Mouse (Mus musculus): Measurements from ENCODE around the gene Bicd2.

GRCm38 (mm10) chr13:49367657-49368440 lies 26.5 kb downstream of the Bicd2 start:
- TF ChIP-seq CTCF (IDR thresholded peaks at IDR 0.05; ENCODE audit: borderline replicate concordance, control insufficient read depth, extremely low read depth, insufficient read depth, low read length, poor library complexity) (no peak), POLR2A (IDR thresholded peaks at IDR 0.05; ENCODE audit: control insufficient read depth, extremely low read depth, insufficient read depth, low read length, poor library complexity) (no peak)
